Mouse (Mus musculus): Measurements from ENCODE around the gene Gm11084. TPM values are rescaled to one million over a fixed set of nuclear protein-coding genes. Genes with fewer than 3 reads are reported as not detected.

The Gm11084 gene
- not detected for total RNA-seq (2023)

GRCm38 (mm10) chr2:72986616-72987015, at the start of gene Gm11084:
Gene Gm11084 (minus strand): TSS chr2:72986716.

GRCm38 (mm10) chr2:72980337-72981074, 6.0 kb downstream of the Gm11084 start, which contains the start of gene Sp3:
Gene Sp3 (minus strand): TSS chr2:72980446.

Other genes with a start within 250 kb of the Gm11084 start
- 100 to 1,000 TPM; 147 to 154 TPM for gene Sp3, start 6.3 kb downstream of the Gm11084 start, total RNA-seq (2023)
- gene Ola1, start 232.2 kb upstream of the Gm11084 start, total RNA-seq (2023): 10 to 100 TPM; 29.6 to 33.2 TPM